ENCODE assay signal across 9 mouse cellular contexts in the genomic region with DNA sequence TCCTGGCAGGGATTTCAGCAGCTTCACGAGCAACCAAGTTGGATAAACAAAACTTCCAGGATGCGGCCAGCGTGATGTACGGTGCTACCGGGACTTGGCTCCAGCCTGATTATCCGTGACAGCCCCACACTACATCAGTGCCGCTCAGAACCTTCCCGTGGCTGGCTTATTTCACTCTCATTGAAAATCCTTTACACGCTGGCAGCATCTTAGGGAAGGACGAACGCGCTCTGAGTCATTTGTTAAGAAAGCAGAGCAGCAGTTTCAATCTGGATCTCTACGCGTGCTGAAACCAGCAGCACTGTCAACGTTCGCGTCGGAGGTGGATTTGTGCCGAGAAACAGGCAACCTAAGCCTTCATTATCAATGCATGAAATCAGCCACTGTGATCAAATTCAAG.
DNase-seq lines count a peak whose midpoint lies in the region; ATAC-seq and TF ChIP-seq lines count a peak whose summit lies in the region.
"Had no signal": no experiment of that assay in that cellular context is flagged by ENCODE, and none has a peak within 500 bp of the region (broad histone marks: within the 10 kb centered on the region; RNA-seq: fewer than 3 reads in every experiment).

No protein-coding gene starts in this region.

- H3K4me2 ChIP-seq in forebrain, embryonic 15.5 days (replicated peaks): peak overlapping the region; percentile 49
- peak overlapping the region; percentile 68 for H3K4me2 ChIP-seq in midbrain, embryonic 16.5 days (ENCODE audit: low read length)

- H3K9me3 ChIP-seq in forebrain, embryonic 15.5 days: no peaks in the 10 kb centered on the region
- no peaks in the 10 kb centered on the region for H3K9me3 ChIP-seq in midbrain, embryonic 16.5 days (replicated peaks; ENCODE audit: control insufficient read depth, low read length, poor library complexity, severe bottlenecking)

- peak; percentile 17 for DNase-seq in embryo, embryonic 10 days (ENCODE audit: low spot score)
- DNase-seq in embryo, embryonic 9.5 days (ENCODE audit: extremely low spot score): no peak
- DNase-seq in Muller cell, postnatal 12 days (ENCODE audit: inconsistent ontology term): peak; percentile 60
- peak; percentile 47 to 52 for DNase-seq in layer of hippocampus, adult 2 months (ENCODE audit: low spot score in 2 of 2)
- DNase-seq in thymus, adult 2 months: no peak
- no peak for DNase-seq in thymus, postnatal 4 days

- H3K4me1 ChIP-seq in forebrain, embryonic 15.5 days: peaks cover 19% of the 10 kb centered on the region
- peaks cover 6% of the 10 kb centered on the region; the same call in 1 of the 2 replicates for H3K4me1 ChIP-seq in midbrain, embryonic 16.5 days (ENCODE audit: control insufficient read depth, insufficient read depth, low read length)
- H3K4me1 ChIP-seq in thymus, adult 2 months (replicated peaks; ENCODE audit: control insufficient read depth, insufficient read depth, low read length): no peaks in the 10 kb centered on the region

- H3K27me3 ChIP-seq in forebrain, embryonic 15.5 days: no peaks in the 10 kb centered on the region
- H3K27me3 ChIP-seq in midbrain, embryonic 16.5 days (ENCODE audit: control insufficient read depth, insufficient read depth, low read depth, low read length): no peaks in the 10 kb centered on the region
- no peaks in the 10 kb centered on the region for H3K27me3 ChIP-seq in thymus, adult 2 months (ENCODE audit: control insufficient read depth, insufficient read depth, low read length)
- H3K27me3 ChIP-seq: CH12.LX had no signal

- peak overlapping the region; percentile 40 for H3K4me3 ChIP-seq in forebrain, embryonic 15.5 days
- H3K4me3 ChIP-seq in layer of hippocampus, adult 2 months: peak overlapping the region; percentile 56
- H3K4me3 ChIP-seq in midbrain, embryonic 16.5 days (ENCODE audit: low read depth, low read length): peak overlapping the region; percentile 44
- H3K4me3 ChIP-seq in thymus, adult 2 months (ENCODE audit: control insufficient read depth, insufficient read depth, low read length): no peak overlapping the region

- peak; percentile 66 for ATAC-seq in forebrain, embryonic 15.5 days (replicated peaks)
- ATAC-seq in midbrain, embryonic 16.5 days: peak; percentile 77

- no peak for TF ChIP-seq CTCF in layer of hippocampus, adult 2 months (conservative IDR thresholded peaks at IDR 0.05)
- no peak for TF ChIP-seq CTCF in thymus, adult 2 months (IDR thresholded peaks at IDR 0.05; ENCODE audit: borderline replicate concordance, control insufficient read depth, extremely low read depth, insufficient read depth, low read length, poor library complexity)

- H3K27ac ChIP-seq in forebrain, embryonic 15.5 days (replicated peaks): peak overlapping the region; percentile 60
- H3K27ac ChIP-seq in layer of hippocampus, adult 2 months: peak overlapping the region; percentile 76
- H3K27ac ChIP-seq in midbrain, embryonic 16.5 days (ENCODE audit: low read length): peak overlapping the region; percentile 80
- no peak overlapping the region for H3K27ac ChIP-seq in thymus, adult 2 months (ENCODE audit: control insufficient read depth, insufficient read depth, low read length)

- H3K9ac ChIP-seq in forebrain, embryonic 15.5 days (replicated peaks): peak overlapping the region; percentile 42
- H3K9ac ChIP-seq in midbrain, embryonic 16.5 days (ENCODE audit: low read depth, low read length): peak overlapping the region; percentile 63

- no peaks in the 10 kb centered on the region for H3K36me3 ChIP-seq in forebrain, embryonic 15.5 days
- H3K36me3 ChIP-seq in midbrain, embryonic 16.5 days (ENCODE audit: control insufficient read depth, insufficient read depth, low read length): no peaks in the 10 kb centered on the region
- H3K36me3 ChIP-seq in thymus, adult 2 months (ENCODE audit: control insufficient read depth, insufficient read depth, low read length): no peaks in the 10 kb centered on the region

- WGBS in forebrain, embryonic 15.5 days: 24% methylated on average over 19 of the region's 19 CpGs
- 11% methylated on average over 19 of the region's 19 CpGs for WGBS in midbrain, embryonic 16.5 days
- 78% methylated on average over 19 of the region's 19 CpGs for WGBS in thymus, adult 2 months

- TF ChIP-seq POLR2A in thymus, adult 2 months (IDR thresholded peaks at IDR 0.05; ENCODE audit: control insufficient read depth, extremely low read depth, insufficient read depth, low read length, poor library complexity): no peak

Comparison
In these comparisons a context has a peak if more than half of its experiments do, and no peak if none do; other contexts are left out.
1. DNase-seq: peak in embryo, embryonic 10 days (single experiment), Muller cell, postnatal 12 days (single experiment) and layer of hippocampus, adult 2 months (2 of 2); none in embryo, embryonic 9.5 days (single experiment), thymus, adult 2 months (single experiment) and thymus, postnatal 4 days (single experiment).